Mouse (Mus musculus): ENCODE data around the gene Gm17416. TPM values are rescaled to one million over a fixed set of nuclear protein-coding genes. Genes with fewer than 3 reads are reported as not detected.

Gene Gm17416
- not detected in 2 replicates for polyA plus RNA-seq (2015; fragmentation: Nextera tagmentation; extraction: Ambion mirVana)

DNA sequence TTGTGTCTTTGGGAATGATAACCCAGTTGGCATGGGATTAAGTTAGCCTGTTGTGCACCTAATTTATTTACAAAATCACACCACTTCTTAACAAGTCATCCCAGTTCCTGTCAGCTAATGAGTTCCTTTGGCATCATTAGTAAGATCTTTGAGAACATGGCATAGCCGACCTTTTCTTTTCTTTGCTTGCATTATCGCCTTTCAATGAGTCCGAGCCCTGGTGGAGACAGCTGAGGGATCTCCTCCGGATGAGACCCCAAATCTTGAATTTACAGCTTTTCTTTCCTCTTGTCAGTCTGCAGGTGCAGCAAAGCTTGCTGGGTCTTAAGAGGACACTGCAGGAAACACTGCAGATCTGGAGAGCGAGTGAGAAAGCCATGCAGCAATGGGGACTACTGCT lies at the start of gene Gm17416:
Gene Gm17416, plus strand, starts transcription at position 301 of the 400 bp plus-strand sequence.
- ATAC-seq (replicated peaks; ENCODE audit: insufficient number of reproducible peaks, insufficient read depth, low FRiP score, low read depth), result no peak
- Histone ChIP-seq H3K4me2 (no peak within 1 kb of the TSS), H3K4me1 (replicated peaks) (no peaks in the 10 kb centered on the region), H3K36me3 (no peaks in the 10 kb centered on the region), H3K27ac (no peak within 1 kb of the TSS), H3K9ac (no peak within 1 kb of the TSS), H3K4me3 (no peak within 1 kb of the TSS), H3K27me3 (0 out of 2 replicates have a peak, but pooled peaks cover 4% of the 10 kb centered on the region), H3K9me3 (replicated peaks) (no peaks in the 10 kb centered on the region)
- WGBS, result 89% methylated on average over 5 of the region's 5 CpGs

DNA sequence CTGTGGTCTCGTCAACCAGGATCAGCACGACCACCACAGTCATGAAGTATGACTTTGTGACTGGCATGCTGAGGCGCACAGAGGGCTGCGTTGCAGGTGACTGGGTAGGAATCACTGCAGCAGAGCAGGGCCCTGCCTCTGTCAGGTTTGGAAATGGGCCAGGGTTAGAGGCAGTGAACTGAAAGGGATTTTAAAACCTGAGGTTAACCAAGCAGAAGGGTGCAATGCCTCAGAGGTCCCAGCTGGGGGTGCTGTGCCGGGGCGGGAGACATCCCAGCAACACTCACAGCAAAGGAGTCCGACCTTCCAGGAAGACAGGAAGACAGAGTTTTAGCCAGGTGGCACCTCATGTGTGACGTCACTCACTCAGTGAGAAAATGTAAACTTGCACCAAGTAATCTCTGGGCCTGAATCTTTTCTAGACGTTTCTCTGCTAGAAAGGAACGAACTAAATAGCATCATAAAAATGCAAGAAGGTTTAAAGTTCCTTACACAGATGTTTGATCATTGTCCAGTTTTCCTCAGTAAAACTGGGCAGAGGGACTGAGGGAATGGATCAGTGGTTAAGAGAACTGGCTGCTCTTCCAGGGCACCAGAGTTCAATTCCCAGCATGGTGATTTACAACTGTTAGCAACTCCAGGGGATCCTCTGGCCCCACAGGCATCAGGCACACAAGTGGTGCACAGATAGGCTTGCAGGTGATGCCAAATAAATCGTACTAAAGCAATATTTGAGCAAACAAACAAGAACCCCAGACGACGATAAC lies 29.0 kb upstream of the Gm17416 start, which contains the start of gene Defb29:
Gene Defb29, minus strand, starts transcription at position 155 of the 767 bp plus-strand sequence.
- Histone ChIP-seq H3K27ac (no peak within 1 kb of the TSS), H3K36me3 (no peaks in the 10 kb centered on the region), H3K9ac (no peak within 1 kb of the TSS), H3K9me3 (replicated peaks) (no peaks in the 10 kb centered on the region), H3K4me3 (no peak within 1 kb of the TSS), H3K27me3 (no peaks in the 10 kb centered on the region), H3K4me2 (no peak within 1 kb of the TSS), H3K4me1 (replicated peaks) (0 out of 2 replicates have a peak, but pooled peaks cover 3% of the 10 kb centered on the region)
- 53% methylated on average over 13 of the region's 13 CpGs for WGBS
- ATAC-seq (replicated peaks; ENCODE audit: insufficient number of reproducible peaks, insufficient read depth, low FRiP score, low read depth), result no peak

DNA sequence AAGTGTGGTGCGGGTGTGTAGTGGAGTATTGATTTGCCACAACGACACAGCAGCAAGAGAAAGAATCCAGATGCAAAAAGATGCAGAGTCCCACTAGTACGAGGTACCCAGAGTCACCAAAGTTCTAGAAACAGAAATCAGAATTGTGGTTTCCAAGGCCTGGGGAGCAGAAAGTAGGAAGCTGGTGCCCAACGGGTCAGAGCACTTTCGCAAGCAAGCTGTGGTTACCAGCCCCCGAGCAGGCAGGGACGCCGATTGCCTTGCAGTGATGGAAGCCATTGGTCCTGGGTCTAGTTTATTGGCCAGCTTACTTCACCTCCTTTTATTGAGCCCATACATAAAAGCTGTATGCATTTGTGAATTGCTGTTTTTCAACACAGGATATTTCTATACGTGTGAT lies 27.2 kb upstream of the Gm17416 start:
- Histone ChIP-seq H3K36me3 (no peaks in the 10 kb centered on the region), H3K27me3 (no peaks in the 10 kb centered on the region), H3K4me1 (replicated peaks) (0 out of 2 replicates have a peak, but pooled peaks cover 3% of the 10 kb centered on the region), H3K4me3 (no peak overlapping the region), H3K4me2 (no peak overlapping the region), H3K9ac (no peak overlapping the region), H3K9me3 (replicated peaks) (no peaks in the 10 kb centered on the region), H3K27ac (no peak overlapping the region)
- no peak for ATAC-seq (replicated peaks; ENCODE audit: insufficient number of reproducible peaks, insufficient read depth, low FRiP score, low read depth)
- 78% methylated on average over 9 of the region's 9 CpGs for WGBS

DNA sequence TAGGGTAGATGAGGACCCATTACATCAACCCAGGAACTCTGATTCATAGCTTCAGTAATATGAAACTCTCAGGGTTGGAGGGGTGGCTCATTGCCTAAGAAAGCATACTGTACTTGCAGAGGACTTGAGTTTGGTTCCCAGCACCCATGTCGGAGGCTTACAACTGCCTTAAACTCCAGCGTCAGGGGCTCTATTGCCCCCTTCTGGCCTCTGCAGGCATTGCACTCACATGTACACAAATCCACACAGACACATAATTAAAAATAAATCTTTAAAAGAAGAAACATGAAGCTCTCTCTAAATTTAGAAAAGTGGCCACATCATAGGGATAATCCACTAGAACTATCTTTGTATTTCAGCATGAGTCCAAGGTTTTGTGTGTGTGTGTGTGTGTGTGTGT lies 26.2 kb upstream of the Gm17416 start:
- Histone ChIP-seq H3K4me2 (no peak overlapping the region), H3K27me3 (no peaks in the 10 kb centered on the region), H3K9me3 (replicated peaks) (no peaks in the 10 kb centered on the region), H3K27ac (no peak overlapping the region), H3K4me1 (replicated peaks) (0 out of 2 replicates have a peak, but pooled peaks cover 3% of the 10 kb centered on the region), H3K36me3 (no peaks in the 10 kb centered on the region), H3K4me3 (no peak overlapping the region), H3K9ac (no peak overlapping the region)
- WGBS, result 79% methylated on average over 2 of the region's 2 CpGs
- no peak for ATAC-seq (replicated peaks; ENCODE audit: insufficient number of reproducible peaks, insufficient read depth, low FRiP score, low read depth)

DNA sequence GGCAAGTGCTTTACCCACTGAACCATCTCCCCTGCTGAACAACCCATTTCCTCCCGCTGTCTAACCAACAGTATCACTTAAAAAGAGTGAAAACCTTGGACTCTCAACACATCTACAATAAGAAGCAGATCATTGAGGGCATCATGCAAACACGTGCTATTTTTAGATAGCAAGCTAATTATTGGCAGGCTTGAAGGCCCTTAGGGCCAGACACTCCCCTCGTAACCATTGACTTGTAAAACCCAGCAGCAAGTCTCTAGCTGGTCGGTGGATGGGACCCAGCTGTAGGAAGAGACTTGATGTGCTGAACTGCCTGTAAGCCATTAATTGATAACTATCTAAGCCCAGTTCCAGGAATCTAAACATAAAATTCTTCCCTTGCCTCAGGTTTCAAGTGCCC lies 25.7 kb upstream of the Gm17416 start:
- H3K4me3 ChIP-seq, result no peak overlapping the region
- H3K4me2 ChIP-seq, result no peak overlapping the region
- no peaks in the 10 kb centered on the region for H3K9me3 ChIP-seq (replicated peaks)
- no peaks in the 10 kb centered on the region for H3K27me3 ChIP-seq
- no peaks in the 10 kb centered on the region for H3K36me3 ChIP-seq
- 0 out of 2 replicates have a peak, but pooled peaks cover 3% of the 10 kb centered on the region for H3K4me1 ChIP-seq (replicated peaks)
- H3K9ac ChIP-seq, result no peak overlapping the region
- ATAC-seq (replicated peaks; ENCODE audit: insufficient number of reproducible peaks, insufficient read depth, low FRiP score, low read depth), result no peak
- WGBS, result 48% methylated on average over 4 of the region's 4 CpGs
- H3K27ac ChIP-seq, result no peak overlapping the region

DNA sequence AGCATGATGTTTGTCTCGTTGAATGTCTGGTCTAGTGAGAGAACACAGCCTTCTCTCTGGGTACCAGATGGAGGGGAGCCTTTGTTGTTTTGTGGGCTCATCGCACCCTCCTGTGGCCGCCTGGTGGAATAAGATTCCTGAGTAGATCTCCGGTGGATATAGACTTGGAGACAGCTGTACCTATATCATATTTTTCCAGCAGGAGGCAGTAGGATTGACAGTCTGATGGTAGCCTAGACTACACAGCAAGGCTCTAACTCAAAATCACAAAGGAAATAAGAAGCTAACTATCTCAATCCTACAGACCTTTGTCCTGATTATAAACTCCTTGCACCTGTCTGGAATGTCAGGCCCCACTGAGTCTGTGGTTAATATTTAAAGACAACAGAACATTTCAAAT lies 24.4 kb upstream of the Gm17416 start:
- no peak overlapping the region for H3K9ac ChIP-seq
- no peaks in the 10 kb centered on the region for H3K27me3 ChIP-seq
- no peak overlapping the region for H3K4me2 ChIP-seq
- H3K4me1 ChIP-seq (replicated peaks), result 0 out of 2 replicates have a peak, but pooled peaks cover 3% of the 10 kb centered on the region
- no peak for ATAC-seq (replicated peaks; ENCODE audit: insufficient number of reproducible peaks, insufficient read depth, low FRiP score, low read depth)
- no peaks in the 10 kb centered on the region for H3K9me3 ChIP-seq (replicated peaks)
- no peak overlapping the region for H3K4me3 ChIP-seq
- H3K27ac ChIP-seq, result no peak overlapping the region
- no peaks in the 10 kb centered on the region for H3K36me3 ChIP-seq
- 20% methylated on average over 4 of the region's 4 CpGs for whole genome bisulfite sequencing

DNA sequence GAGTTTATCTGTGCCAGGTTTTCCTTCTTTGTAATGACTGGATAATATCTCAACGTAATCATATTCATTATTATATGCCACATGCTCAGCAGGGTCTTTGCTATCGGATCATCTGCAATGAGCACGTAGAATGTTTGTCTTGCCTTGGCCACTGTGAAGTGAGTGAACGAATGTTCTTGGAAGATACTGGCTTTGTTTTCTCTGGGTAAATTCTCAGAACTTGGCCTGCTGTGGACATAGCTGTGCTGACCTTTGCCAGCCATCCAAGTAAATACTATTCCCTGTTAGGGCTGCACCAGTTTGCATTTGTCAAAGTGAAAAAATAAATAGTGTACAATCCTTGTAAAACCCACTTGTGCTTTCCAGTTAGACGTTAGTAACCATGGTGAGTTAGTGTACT lies 21.0 kb upstream of the Gm17416 start:
- H3K9me3 ChIP-seq (replicated peaks), result no peaks in the 10 kb centered on the region
- WGBS, result 73% methylated on average over 5 of the region's 5 CpGs
- H3K4me1 ChIP-seq (replicated peaks), result 0 out of 2 replicates have a peak, but pooled peaks cover 3% of the 10 kb centered on the region
- no peak overlapping the region for H3K4me2 ChIP-seq
- no peak overlapping the region for H3K4me3 ChIP-seq
- H3K36me3 ChIP-seq, result no peaks in the 10 kb centered on the region
- no peak overlapping the region for H3K27ac ChIP-seq
- no peak for ATAC-seq (replicated peaks; ENCODE audit: insufficient number of reproducible peaks, insufficient read depth, low FRiP score, low read depth)
- no peaks in the 10 kb centered on the region for H3K27me3 ChIP-seq
- no peak overlapping the region for H3K9ac ChIP-seq

DNA sequence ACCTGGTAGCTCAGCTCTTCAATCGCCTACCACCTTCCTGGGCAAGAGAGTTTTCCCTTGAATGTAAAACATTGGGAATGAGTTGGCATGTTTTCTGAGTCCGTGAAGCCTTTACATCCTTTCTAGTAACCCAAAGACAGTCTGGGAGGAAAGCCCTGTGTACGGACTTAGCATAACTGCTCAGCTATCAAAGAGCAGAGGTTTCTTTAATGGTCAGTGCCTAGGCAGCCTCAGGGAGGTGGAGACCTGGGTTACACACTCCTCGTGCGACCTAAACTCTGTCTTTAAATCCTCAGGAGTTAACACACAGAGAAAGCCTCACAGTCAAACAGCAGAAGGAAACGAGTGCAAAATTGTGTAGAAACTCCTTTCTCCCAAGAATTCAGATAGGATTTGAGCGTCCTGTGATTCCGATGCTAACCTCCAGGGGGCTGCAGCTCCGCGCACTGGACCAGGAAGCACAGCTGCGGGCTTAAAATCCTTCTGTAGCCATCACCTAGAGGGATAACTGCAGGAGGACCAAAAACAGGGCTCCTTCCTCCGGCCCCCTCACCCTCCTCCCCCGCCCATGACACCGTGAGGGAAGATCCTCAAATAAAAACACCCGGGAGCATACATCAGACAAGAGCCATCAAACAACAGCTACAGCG lies 15.2 kb upstream of the Gm17416 start:
- Histone ChIP-seq H3K27ac (no peak overlapping the region), H3K36me3 (no peaks in the 10 kb centered on the region), H3K27me3 (no peaks in the 10 kb centered on the region), H3K9ac (no peak overlapping the region), H3K4me2 (peak overlapping the region; percentile 41), H3K9me3 (replicated peaks) (no peaks in the 10 kb centered on the region), H3K4me1 (replicated peaks) (0 out of 2 replicates have a peak, but pooled peaks cover 3% of the 10 kb centered on the region), H3K4me3 (no peak overlapping the region)
- WGBS, result 11% methylated on average over 16 of the region's 16 CpGs
- ATAC-seq (replicated peaks; ENCODE audit: insufficient number of reproducible peaks, insufficient read depth, low FRiP score, low read depth), result no peak

DNA sequence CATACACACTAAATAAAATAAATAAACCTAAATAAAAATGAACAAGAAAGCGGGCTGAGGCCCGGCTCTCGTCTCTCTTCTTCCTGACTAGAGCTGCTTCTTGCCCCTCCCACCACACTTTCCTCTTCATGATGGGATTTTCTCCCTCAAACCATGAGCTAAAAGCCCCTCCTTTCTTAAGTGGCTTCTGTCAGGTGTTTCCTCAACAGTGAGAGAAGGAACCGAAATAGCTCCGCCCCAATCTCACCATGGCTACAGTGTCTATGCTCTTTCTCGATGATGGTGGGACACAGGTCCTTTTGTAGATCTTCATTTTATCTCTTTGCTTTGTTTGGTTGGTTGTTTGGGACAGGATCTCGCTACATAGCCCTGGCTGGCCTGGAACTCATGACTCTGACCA lies 12.5 kb upstream of the Gm17416 start:
- no peak overlapping the region for H3K4me3 ChIP-seq
- H3K4me2 ChIP-seq, result no peak overlapping the region
- H3K36me3 ChIP-seq, result no peaks in the 10 kb centered on the region
- no peaks in the 10 kb centered on the region for H3K27me3 ChIP-seq
- H3K27ac ChIP-seq, result no peak overlapping the region
- no peaks in the 10 kb centered on the region for H3K9me3 ChIP-seq (replicated peaks)
- ATAC-seq (replicated peaks; ENCODE audit: insufficient number of reproducible peaks, insufficient read depth, low FRiP score, low read depth), result no peak
- no peak overlapping the region for H3K9ac ChIP-seq
- 0 out of 2 replicates have a peak, but pooled peaks cover 3% of the 10 kb centered on the region for H3K4me1 ChIP-seq (replicated peaks)
- WGBS, result 82% methylated on average over 7 of the region's 7 CpGs

DNA sequence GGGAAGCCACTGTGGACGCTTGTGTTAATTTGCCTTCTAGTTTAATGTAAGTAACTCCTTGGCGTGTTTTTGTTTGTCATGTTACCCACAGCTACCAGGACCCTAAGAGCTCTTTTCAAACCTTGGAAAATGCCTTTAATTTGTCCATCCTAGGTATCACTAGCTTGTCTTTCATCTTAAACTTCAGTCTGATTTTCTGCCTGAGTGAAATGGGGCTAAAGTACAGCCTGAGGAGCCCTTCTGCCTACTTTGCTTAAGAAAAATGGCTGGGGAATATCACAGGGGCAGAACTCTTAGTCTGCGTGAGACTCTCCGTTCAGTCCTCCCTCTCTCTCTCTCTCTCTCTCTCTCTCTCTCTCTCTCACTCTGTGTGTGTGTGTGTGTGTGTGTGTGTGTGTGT lies 743 bp downstream of the Gm17416 start:
- Histone ChIP-seq H3K36me3 (no peaks in the 10 kb centered on the region), H3K4me1 (replicated peaks) (no peaks in the 10 kb centered on the region), H3K9ac (no peak overlapping the region), H3K4me3 (no peak overlapping the region), H3K27me3 (0 out of 2 replicates have a peak, but pooled peaks cover 4% of the 10 kb centered on the region), H3K4me2 (no peak overlapping the region), H3K9me3 (replicated peaks) (no peaks in the 10 kb centered on the region), H3K27ac (no peak overlapping the region)
- WGBS, result 66% methylated on average over 4 of the region's 4 CpGs
- no peak for ATAC-seq (replicated peaks; ENCODE audit: insufficient number of reproducible peaks, insufficient read depth, low FRiP score, low read depth)

DNA sequence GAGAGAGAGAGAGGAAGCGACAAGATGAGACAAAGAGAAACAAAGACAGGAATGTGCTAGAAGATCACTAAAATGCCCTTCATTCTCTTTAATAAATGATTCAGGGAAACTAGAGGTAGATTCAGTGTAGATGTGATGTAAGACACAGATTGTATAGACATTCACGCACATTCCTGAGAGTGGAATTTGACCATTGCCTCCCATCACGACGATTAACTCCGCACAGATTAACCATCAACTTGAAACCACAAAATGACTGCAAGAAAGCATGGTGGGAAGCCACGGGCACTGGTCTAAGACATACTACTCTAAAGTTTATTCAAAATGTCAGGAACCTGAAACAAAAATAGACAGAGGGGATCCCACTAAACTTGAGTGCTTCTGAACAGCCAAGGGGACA lies 1.2 kb downstream of the Gm17416 start:
- Histone ChIP-seq H3K9me3 (replicated peaks) (no peaks in the 10 kb centered on the region), H3K27me3 (0 out of 2 replicates have a peak, but pooled peaks cover 4% of the 10 kb centered on the region), H3K36me3 (no peaks in the 10 kb centered on the region), H3K4me3 (no peak overlapping the region), H3K9ac (no peak overlapping the region), H3K27ac (no peak overlapping the region), H3K4me1 (replicated peaks) (no peaks in the 10 kb centered on the region), H3K4me2 (no peak overlapping the region)
- WGBS, result 72% methylated on average over 6 of the region's 6 CpGs
- ATAC-seq (replicated peaks; ENCODE audit: insufficient number of reproducible peaks, insufficient read depth, low FRiP score, low read depth), result no peak
